Comparison of ENCODE assay signal across 24 mouse cellular contexts in genomic region chr16:57126268-57126667, GRCm38 (mm10). TPM values are rescaled to one million over a fixed set of nuclear protein-coding genes. Genes with fewer than 3 reads are reported as not detected.
"Had no signal": no experiment of that assay in that cellular context is flagged by ENCODE, and none has a peak within 500 bp of the region (broad histone marks: within the 10 kb centered on the region; RNA-seq: fewer than 3 reads in every experiment).

No protein-coding gene starts in this region.

- H3K27me3 ChIP-seq: kidney, embryonic 15.5 days; limb, embryonic 12.5 days; limb, embryonic 15.5 days; liver, embryonic 15.5 days; lung, embryonic 15.5 days; megakaryocyte, embryonic 14.5 days; midbrain, embryonic 13.5 days had no signal

- H3K27ac ChIP-seq: kidney, embryonic 15.5 days; limb, embryonic 12.5 days; limb, embryonic 15.5 days; liver, embryonic 15.5 days; lung, embryonic 15.5 days; midbrain, embryonic 10.5 days; midbrain, embryonic 13.5 days; stomach, postnatal 0 days had no signal

- H3K4me2 ChIP-seq: kidney, embryonic 15.5 days; limb, embryonic 12.5 days; limb, embryonic 15.5 days; liver, embryonic 15.5 days; lung, embryonic 15.5 days; midbrain, embryonic 13.5 days had no signal

- H3K9me3 ChIP-seq: kidney, embryonic 15.5 days; limb, embryonic 12.5 days; limb, embryonic 15.5 days; liver, embryonic 15.5 days; lung, embryonic 15.5 days; megakaryocyte, embryonic 14.5 days; midbrain, embryonic 10.5 days; midbrain, embryonic 13.5 days had no signal

- H3K4me3 ChIP-seq: kidney, embryonic 15.5 days; limb, embryonic 12.5 days; limb, embryonic 15.5 days; liver, embryonic 15.5 days; lung, embryonic 15.5 days; megakaryocyte, embryonic 14.5 days; midbrain, embryonic 10.5 days; midbrain, embryonic 13.5 days had no signal

- ATAC-seq: midbrain, embryonic 13.5 days had no signal

- H3K36me3 ChIP-seq: limb, embryonic 12.5 days; limb, embryonic 15.5 days; liver, embryonic 15.5 days; lung, embryonic 15.5 days; midbrain, embryonic 10.5 days; midbrain, embryonic 13.5 days had no signal

- DNase-seq: kidney, adult 11 months; kidney, adult 8-10 months; kidney, postnatal 10 days; left cerebral cortex, postnatal 4 days; right cerebral cortex, adult 18-20 months; right cerebral cortex, postnatal 14 days; right cerebral cortex, postnatal 4 days; thymus, adult 2 months; thymus, postnatal 14 days; thymus, postnatal 4 days had no signal

- H3K9ac ChIP-seq: kidney, embryonic 15.5 days; limb, embryonic 12.5 days; limb, embryonic 15.5 days; liver, embryonic 15.5 days; lung, embryonic 15.5 days; midbrain, embryonic 13.5 days had no signal

RNA-seq across cellular contexts. Expression of gene Tmem45a2, which starts 55.1 kb away (rescaled TPM):
- total RNA-seq: layer of hippocampus, postnatal 14 days; left cerebral cortex, postnatal 14 days; left cerebral cortex, postnatal 4 days; midbrain, postnatal 0 days had no signal
- polyA plus RNA-seq: limb, embryonic 12.5 days; limb, embryonic 15.5 days; lung, embryonic 15.5 days; midbrain, embryonic 10.5 days; midbrain, embryonic 13.5 days; neural tube, embryonic 11.5 days; stomach, embryonic 14.5 days had no signal
